Mouse (Mus musculus) thymus, adult 18-20 months (tissue): ENCODE results near the gene Cyp3a41a.
"Not testable (repeated sequence)": the region's sequence is repeated elsewhere in the genome, so short reads cannot be mapped to it uniquely, and the experiment has no call there.

ENCODE experiments used
- DNase-seq, 2 experiments: peaks; one replicate each; pipeline ENCODE4 v3.0.0; 2022; ENCODE audit warnings: mixed read lengths in 2 of 2

Cyp3a41a gene

DNA sequence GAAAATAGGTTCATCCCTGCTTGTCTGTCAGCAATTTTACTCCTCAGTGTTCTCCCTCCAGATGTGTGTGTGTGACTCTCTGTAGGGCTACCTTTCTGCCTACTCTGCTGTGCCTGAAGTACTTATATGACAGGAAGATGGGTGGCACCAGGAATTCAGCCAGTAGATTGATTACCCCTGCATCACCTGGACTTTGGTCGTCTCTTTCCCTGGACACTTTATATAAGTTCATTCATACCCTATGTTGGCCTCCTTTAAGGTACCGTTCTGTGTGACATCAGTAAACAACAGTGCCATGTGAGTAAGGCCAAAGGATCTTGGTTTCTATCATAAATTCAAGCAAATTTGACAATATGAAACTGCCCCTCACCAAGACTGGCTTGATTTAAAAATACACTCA lies at the start of gene Cyp3a41a:
TSS of gene Cyp3a41a (minus strand) at position 101 of the 400 bp plus-strand sequence.
- not testable (repeated sequence) for DNase-seq

- DNase-seq, result not testable (repeated sequence)
These were observed 17.6 kb upstream of the Cyp3a41a start for GRCm38 (mm10) chr5:145737512-145737911.

- DNase-seq, result not testable (repeated sequence)
These were observed 5.6 kb downstream of the Cyp3a41a start for GRCm38 (mm10) chr5:145714296-145714695.

DNA sequence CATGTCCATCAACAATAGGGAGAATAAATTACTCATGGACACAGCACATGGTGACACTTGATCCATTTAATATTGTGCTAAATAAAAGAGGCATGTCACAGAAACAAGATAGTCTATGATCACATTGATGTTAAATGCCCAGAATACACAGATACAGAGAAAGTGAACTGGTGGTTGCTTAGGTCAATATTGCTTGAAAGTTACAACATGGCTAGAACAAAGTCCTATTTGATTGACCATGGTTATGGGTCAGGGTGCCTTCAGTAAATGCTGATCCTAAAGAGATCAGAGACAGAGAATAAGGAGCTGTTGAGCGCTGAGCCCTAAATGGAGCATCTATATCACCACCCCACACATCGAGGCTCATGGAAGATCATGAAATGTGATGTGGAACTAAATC lies 12.6 kb downstream of the Cyp3a41a start:
- not testable (repeated sequence) for DNase-seq

- no peak for DNase-seq
These were observed 57.9 kb downstream of the Cyp3a41a start for GRCm38 (mm10) chr5:145662007-145662406.

DNA sequence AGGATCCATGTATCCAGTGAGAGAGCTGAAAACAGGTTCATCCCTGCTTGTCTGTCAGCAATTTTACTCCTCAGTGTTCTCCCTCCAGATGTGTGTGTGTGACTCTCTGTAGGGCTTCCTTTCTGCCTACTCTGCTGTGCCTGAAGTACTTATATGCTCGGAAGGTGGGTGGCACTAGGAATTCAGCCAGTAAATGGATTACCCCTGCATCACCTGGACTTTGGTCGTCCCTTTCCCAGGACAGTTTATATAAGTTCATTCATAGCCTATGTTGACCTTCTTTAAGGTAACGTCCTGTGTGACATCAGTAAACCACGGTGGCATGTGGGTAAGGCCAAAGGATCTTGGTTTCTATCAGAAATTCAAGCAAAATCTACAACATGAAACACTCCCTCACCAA lies 72.2 kb downstream of the Cyp3a41a start:
- DNase-seq, result no peak
